Mouse (Mus musculus): ENCODE data around the gene Cfap58.

Cfap58 gene

DNA sequence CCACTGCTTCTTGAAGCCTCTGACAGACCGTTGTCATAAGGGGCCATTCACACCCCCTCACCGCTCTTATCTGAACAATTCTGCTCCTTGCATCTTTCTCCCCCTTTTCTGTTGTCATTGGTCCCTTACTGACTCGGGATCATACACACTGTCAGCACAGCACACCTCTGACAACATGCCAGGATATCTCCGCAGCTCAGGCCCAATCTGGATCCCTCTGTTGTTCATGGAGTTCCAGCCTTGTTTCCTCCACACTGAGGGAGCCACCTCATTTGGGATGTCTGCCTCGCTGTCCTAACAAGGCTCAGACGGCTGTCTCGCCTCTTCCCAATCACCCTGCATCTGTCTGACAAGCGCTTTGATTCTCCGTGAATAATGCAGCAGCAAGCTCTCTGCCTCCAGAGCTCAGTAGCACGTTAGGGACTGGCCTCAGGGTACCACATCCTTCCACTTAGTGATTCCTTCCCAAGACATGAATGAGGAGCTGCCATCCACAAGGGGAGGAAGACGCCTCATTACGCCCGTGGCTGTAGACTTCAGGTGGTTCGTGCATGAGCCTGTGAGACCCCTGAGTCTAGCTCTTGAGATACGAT lies 40.7 kb downstream of the Cfap58 start:
- DNase-seq (ENCODE audit: low read depth, low spot score): no peak

DNA sequence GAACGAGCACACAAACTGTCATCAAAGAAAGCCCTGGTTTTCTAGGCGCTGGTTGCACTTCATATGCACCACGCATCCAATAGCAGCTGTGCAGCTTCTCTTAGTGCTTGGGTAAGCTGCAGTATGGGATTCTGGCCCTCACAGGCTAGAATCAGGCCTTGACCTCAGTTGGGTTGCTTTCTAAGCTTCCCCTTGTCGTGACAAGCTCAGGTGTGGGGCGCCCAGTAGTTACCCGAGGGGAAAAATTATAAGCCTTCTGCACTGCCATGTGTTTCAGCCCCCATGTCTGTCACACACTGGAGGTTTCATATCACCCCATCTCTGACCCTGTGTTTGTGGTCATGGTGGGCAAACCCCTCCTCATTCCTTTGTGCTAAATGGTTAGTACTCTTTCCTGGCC lies 42.0 kb downstream of the Cfap58 start:
- no peak for DNase-seq (ENCODE audit: low read depth, low spot score)

DNA sequence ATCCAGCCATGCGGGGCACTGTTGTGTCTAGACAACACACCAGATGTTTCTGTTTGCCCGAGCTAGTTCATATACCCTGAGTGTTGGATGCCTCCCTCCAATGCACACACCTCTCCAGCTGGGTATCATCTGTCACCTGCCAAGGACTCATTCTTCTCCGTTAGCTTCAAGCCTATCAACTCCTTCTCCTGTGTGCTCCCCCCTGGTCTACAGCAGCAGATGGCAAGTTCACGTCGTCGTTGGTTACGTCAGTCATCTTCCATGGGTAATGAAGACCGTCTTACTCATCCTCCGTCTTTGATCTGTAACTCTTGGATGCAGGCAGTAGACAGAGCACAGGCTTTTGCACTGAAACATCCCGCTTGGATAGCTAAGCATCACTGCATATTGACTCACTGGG lies 42.8 kb downstream of the Cfap58 start:
- no peak for DNase-seq (ENCODE audit: low read depth, low spot score)

DNA sequence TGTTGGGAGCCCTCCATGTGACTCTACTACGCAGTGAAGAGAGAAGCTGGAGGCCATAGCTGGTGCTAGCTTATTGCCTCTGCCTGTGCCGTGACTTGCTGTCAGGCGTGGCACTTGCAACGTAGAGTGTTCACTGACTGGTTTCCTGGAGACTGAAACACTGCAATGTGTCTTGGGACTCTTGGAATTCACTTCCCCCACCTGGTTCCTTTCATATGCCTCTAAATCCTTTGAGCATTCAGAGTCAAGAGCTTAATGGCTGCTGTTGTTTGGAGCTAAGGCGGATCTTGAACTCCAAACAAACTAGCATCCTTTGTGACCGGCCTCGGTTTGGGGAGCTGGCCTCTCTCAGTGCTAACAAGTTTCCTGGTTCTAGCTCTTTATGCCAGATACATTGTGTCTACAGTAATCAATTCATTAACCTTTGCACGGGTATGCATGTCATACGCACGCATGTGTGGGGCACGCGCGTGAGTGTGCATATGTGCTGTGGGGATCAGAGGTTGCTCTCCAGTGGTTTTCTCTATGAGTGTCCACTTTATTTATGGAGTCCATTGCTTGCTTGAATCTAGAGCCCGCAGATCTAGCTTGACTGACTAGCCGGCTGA lies 48.2 kb downstream of the Cfap58 start:
- no peak for DNase-seq (ENCODE audit: low read depth, low spot score)

DNA sequence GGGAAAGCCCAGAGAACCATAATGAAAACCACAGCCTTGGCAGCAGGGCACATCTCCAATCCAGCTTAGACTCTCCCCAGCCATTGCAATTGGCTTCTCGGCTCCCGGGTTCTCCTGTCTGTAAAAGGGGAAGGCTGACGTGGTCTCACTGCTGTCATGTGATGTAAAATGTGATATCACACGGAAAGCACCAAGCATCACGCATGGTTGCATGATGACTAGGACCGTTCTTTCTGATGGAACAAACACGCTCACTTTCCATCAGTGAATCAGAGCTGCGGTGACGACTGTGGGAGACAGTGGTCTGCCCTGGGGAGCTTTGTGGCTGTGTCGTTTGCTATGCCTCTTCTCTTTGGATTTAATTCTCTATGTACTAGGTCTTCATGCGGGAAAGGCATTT lies 50.5 kb downstream of the Cfap58 start:
- DNase-seq (ENCODE audit: low read depth, low spot score): no peak

DNA sequence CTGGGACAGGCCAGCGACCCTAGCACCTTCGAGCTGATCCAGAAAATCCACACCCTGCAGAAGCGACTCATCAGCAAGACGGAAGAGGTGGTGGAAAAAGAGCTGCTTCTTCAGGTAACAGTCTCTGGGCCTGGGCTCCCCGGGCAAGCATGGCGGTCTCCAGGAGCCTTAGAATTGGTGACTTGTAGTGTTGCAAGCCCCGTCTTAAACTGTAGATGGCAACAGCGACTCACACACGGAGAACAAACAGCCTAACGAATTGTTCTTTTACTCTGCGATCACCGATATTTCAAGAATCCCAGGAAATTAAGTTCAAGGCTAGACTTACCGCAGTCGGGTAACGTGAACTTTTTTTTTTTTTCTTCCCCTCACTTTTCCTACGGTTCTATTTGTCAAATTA lies 51.0 kb downstream of the Cfap58 start:
- DNase-seq (ENCODE audit: low read depth, low spot score): peak; percentile 39

DNA sequence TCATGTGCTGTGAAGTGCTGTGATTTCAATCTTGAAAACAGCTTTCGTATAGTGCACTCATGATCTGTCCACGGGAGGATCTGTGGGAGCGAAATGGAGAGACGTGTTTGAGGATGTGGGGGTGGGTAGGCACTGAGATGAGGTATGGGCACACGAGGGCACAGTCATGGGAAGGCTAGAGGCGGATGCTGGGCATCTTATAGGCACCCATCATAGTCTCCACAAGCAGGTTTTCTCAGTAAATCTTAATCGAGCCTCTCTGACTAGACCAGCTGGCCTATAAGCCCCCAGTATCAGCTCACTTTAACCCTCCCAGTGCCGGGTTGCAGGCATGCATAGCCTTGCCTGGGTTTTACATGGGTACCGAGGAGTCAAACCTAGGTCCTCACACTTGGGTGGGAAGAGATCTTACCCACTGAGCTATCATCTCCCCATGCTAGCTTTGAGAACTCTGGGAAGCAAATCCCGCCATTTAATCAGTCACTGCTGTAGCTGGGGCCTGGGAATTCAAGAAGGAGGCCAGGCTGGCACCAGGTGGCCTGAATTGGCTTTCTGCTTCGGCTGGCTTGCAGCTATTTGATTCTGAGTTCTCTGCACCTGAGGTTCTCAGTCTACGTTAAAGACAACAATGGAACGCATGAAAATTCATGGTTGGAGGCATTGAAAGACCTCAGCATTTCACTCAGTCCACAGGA lies 51.6 kb downstream of the Cfap58 start:
- no peak for DNase-seq (ENCODE audit: low read depth, low spot score)

DNA sequence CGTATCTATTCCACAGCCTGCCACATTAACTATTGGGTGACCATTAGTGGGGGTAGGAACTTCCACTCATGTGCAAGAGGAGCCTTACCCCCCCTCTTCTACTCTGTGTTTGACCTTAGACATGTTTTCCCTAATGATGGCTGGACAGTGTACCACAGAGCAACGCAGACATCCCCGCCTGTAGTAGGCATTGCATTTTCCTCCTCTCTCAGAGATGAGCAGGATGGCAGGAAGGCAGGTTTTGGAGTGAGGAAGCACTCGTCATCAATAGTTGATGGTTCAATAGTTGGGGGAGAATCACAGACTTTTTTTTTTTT lies 52.1 kb downstream of the Cfap58 start:
- no peak for DNase-seq (ENCODE audit: low read depth, low spot score)

DNA sequence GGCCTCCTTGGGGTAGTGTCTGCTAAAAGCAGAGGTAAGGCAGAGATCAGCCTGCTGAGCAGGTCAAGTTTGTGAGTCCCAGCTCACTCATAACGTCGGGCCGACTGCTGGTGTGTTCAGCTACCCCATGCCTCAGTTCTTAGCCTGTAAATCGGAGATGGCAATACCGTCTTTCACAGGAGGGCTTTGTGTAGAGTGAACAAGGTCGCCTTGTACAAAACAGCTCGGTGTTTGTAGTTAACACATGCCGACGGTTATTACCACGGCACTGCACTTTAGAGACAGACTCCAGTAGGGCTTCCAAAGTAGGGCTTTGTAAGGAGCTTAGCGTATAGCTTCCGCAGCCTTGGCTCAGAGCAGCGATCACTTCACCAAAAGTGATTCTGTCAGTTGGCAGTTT lies 63.8 kb downstream of the Cfap58 start:
- no peak for DNase-seq (ENCODE audit: low read depth, low spot score)

DNA sequence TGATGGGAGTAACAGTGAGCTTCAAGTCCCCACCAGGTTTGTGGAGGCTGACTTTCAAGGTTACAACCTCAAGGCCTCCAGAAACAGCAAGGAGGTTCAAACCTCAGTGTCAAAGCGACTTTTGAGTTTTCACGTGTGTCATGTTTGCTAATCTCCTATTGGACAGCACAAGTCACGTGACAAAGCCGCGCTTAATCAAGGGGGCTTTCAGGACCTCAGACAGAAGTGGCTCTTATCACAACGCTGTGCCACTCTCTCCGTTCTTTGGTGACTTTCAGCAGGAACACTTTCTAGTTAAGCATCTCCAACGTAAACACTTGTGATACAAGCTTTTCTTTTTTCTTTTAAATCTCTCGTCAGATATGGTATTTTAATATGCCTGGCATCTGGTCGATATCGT lies 64.3 kb downstream of the Cfap58 start:
- DNase-seq (ENCODE audit: low read depth, low spot score): no peak

DNA sequence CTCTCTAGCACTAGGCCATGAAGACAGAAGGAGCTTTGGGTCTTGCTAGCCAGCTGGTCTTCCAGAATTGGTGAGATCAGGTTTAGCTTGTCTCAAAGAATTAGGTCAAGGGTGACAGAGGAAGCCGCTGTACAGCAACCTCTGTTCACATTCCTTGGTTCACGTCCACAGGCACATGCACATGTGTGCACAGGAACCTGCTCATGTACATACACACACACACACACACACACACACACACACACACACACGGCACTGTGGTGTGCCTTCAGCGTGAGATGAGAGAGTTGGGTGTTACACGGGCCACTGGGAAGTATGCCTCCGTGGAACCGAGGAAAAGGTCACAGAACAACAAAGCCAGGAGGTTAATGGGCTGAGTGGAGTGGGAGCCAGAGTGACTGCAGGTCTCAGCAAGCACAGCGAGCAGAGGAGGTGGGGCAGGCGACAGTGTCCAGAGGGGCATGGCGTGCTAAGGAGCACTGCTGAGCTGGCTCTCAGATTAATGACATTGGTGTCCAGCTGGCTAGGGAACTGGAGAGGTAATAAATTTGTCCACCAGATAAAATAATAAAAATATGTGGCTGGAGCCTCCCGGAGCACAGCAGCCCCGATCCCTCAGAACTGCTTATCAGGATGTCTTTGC lies 71.4 kb downstream of the Cfap58 start:
- no peak for DNase-seq (ENCODE audit: low read depth, low spot score)

DNA sequence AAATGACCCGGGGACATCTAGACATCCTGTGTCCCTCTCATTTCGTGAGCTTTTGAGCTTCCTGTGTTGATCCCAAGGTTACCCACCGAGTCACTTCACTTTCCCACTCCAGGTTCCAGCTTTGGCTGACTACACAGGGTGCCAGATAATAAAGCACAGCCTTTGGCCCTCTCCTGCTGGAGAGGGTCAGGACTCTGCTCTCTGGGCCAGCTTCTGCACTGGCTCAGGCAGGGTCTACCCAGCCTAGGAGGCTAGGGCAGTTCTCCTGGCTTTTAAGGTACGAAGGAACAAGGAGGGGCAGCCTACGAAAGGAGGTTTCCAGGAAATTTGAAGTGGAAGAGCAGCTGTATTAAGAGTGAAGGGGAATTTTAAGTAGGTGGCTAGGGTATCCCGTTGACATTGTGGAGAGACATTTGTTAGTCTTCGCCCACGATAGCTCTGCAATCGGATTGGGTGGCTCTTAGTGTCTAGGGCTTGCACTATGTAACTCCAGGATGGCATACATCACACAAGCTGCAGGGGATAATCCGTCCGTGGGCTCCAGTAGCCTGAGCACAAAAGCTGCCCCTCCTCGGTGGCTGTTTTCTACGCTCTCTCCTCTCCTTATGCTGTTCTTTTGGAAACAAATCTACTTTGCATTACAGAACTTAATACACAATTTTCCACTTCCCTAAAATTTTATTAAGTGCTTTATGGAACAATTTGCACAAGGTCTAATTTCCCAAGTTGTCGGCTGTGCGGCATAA lies 72.3 kb downstream of the Cfap58 start:
- no peak for DNase-seq (ENCODE audit: low read depth, low spot score)

DNA sequence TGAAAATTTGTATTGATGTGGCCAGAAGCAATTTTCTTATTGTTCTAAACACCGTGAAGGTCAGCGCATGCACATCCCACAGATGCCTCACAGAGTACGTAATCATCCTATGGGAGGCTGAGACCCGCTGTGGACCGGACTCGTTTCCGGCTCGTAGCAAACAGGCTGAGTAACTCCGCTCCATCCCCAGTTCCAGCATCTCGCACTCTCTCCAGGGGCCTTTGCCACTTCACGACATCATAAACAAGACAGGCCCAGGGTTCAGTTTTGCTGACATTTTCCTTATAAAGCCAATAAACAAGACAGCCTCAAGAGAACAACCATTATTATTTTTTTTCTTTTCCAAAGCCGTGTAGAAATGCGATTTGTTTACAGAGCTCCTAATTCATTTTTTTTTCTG lies 82.6 kb downstream of the Cfap58 start:
- no peak for DNase-seq (ENCODE audit: low read depth, low spot score)

DNA sequence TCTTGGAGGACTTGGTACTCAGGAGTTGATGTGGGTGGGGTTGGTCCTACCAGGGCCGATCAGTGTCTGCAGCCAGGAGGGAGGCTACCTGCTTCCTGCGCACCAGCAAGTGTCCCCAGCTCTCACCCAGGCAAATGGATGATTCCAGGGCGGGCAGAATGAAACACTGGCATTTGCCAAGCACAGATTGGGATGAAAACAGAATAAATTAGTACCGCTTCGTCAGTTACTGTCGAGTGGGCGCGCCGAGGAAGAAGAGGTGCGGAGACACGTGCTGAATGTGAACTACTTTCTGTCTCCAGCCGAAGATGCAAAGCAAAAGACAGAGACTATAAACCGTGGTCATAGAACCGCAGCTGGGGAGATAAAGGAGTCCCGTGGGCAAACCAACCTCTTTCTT lies 84.0 kb downstream of the Cfap58 start:
- DNase-seq (ENCODE audit: low read depth, low spot score): no peak

DNA sequence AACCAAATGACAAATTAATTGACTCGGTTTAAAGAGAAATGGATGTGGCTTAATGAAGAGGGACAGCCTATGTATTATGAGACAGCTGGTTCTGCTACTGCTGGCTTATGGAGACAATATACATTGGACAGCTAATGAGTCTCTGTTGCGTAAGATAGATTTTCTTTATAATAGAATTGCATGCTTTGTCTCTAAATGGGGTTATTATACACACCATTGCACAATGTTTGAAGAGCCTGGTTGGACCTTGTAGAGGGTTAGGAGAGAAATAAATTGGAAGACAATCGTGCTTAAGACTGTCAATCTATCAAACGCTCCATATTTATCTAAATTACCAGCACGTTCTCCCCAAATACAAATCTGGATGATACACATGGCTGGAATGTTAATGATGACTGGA lies 85.3 kb downstream of the Cfap58 start:
- no peak for DNase-seq (ENCODE audit: low read depth, low spot score)

DNA sequence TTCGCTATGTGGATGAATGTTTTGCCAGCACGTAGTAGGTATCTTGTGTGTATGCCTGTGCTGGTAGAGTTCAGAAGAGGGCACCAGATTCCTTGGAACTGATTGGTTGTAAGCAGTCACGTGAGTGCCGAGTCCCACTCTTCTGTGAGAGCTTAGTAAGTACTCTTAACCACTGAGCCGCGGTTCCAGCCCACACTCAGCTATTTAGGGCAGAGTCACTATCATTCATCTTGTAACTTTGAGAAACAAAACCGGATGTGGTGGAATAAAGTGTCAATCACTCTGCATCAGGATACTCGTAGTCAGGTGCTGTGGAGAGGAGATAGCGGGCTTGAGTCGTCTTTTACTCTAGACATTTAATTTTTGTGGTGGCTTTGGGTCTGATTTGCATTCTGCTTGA lies 86.3 kb downstream of the Cfap58 start:
- no peak for DNase-seq (ENCODE audit: low read depth, low spot score)

DNA sequence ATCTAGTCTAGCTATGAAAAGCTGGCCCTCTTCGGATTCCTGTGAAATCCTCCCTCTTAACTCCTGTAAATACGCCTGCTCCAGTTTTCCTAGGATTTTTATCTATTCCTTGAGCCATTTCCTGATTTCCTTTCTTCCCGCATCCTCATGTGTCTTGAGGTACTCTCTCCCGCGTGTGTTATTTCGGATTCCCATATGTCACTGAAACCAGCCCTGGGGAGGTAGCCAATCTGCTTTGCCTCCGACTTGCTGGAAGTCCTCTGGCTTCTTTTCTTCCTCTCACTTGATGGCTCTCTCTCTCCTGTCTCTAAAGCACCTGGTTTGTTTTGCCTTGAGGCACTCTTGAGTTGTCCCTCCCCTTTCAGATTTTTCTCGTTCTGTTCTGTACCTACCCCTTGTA lies 87.9 kb downstream of the Cfap58 start:
- DNase-seq (ENCODE audit: low read depth, low spot score): no peak

DNA sequence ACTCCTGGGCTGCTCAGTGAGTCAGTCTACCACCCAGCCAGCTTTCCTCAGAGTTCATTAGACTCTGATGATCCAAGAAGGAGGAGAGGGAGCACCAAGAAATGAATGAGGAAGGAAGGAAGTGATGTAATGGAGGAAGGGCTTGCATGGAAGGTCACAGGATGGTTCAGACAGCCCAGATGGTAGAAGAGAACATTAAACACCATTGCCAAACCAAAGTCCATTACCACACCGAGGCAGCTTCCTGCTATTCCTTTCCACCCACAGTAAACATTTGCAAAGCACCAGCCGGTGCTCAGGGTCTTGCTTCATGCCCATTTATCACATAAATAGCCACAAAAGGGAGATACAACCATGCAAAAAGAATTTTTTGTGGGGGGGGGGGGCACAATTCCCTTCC lies 89.4 kb downstream of the Cfap58 start:
- no peak for DNase-seq (ENCODE audit: low read depth, low spot score)

DNA sequence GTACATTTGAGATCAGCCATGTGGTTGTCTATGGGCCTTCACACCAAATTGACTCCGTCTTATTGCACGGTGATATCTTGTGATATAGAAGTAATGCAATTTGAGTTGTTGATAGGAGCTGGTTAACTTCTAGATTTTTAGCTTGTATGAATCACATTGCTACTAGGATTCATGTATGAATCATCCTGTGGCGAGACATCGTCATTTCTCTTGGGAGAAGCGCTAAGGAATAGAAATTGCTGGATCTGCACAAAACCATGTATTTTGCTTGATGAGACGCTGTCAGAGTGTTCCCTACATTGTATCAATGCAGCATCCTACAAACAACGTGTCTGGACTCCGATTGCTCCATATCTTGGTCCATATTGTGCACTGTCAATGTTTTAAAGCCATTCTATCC lies 102.1 kb downstream of the Cfap58 start:
- peak; percentile 57 for DNase-seq (ENCODE audit: low read depth, low spot score)

DNA sequence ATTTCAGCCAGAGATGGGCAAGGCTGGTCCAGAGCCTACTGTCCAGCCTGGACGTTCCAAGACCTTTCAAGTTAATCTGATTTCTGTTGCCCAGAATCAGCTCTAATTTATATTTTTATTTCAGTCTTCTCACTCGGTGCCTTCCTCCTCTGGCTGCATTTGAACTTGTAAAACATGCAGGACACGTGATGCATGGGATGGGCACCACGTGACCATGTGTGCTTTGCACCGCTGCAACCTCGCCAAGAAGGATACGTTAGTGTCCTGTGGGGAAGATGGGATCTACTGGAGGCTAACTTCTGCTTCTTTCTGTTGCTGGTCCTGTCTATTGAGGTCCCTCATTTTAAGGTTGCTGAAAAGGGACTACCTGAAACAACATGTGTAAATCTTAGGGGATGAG lies 109.8 kb downstream of the Cfap58 start:
- no peak for DNase-seq (ENCODE audit: low read depth, low spot score)

DNA sequence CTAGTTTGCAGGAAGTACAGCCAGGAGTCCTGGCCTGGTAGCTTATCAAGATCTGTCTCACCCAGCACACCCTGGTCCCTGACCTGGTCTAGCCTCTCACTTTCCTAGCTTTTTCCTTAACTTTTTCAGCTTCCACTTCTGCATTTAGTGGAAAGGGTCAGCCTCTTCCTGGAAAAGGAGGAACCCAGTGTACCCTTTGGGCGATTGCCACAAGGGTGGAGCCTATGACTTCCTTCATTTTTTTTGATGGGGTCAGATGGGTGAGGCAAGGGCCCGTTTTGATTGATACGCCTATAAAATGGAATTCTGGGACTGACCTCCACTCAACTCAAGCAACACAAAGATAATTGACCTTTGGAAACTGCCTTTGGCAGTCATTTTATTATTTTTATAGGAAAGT lies 111.9 kb downstream of the Cfap58 start:
- DNase-seq (ENCODE audit: low read depth, low spot score): no peak

DNA sequence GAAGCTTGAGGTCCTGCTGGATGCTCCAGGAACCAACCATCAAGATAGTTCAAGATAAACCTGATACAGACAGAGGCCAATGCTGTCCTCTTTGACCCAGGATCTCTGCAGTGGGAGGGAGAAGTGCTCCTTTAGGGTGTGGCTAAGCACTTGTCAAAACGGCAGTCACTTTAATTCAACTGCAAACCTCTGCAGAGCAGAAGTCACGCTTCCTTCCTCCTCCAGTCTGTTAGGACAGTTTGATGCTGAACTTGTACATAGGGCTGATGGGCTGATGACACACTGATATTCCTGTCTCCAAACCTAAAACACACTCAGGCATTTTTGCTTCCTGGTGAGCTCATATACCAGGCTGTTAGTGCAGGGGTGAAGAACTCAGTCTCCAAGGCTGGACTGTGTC lies 125.8 kb downstream of the Cfap58 start:
- DNase-seq (ENCODE audit: low read depth, low spot score): no peak
